Comparison of ENCODE assay signal across 22 mouse cellular contexts in genomic region chr2:77498379-77498778, GRCm38 (mm10).
DNase-seq lines count a peak whose midpoint lies in the region; ATAC-seq and TF ChIP-seq lines count a peak whose summit lies in the region.
"Had no signal": no experiment of that assay in that cellular context is flagged by ENCODE, and none has a peak within 500 bp of the region (broad histone marks: within the 10 kb centered on the region; RNA-seq: fewer than 3 reads in every experiment).

No protein-coding gene starts in this region.

- peak; percentile 67 for DNase-seq in c-Kit-positive CD71-positive TER-119-positive erythroid progenitor cells, embryonic 14.5 days (ENCODE audit: low spot score)
- peak; percentile 48 for DNase-seq in liver
- peak in 2 of 3 experiments; percentile 47 to 66 for DNase-seq in liver, embryonic 14.5 days (ENCODE audit: low read depth in 3 of 3, low spot score in 3 of 3)
- DNase-seq in cerebellum, adult 11 months = no peak
- no peak for DNase-seq in limb, embryonic 10.5 days (ENCODE audit: low spot score)
- no peak for DNase-seq in cerebellum, adult 9-11 months
- DNase-seq: adrenal gland, postnatal 10 days; cerebellum, adult 11-12 months; cerebellum, adult 9-10 months; cerebellum, postnatal 36 days; gastrocnemius, postnatal 36 days; heart, adult 18-20 months; heart, postnatal 14 days had no signal

- no peaks in the 10 kb centered on the region for H3K36me3 ChIP-seq in liver, embryonic 14.5 days (replicated peaks; ENCODE audit: control insufficient read depth, insufficient read depth, low read depth)
- no peaks in the 10 kb centered on the region for H3K36me3 ChIP-seq in limb, embryonic 10.5 days
- H3K36me3 ChIP-seq in midbrain, embryonic 15.5 days (replicated peaks) = no peaks in the 10 kb centered on the region
- H3K36me3 ChIP-seq: embryonic facial prominence, embryonic 10.5 days; forebrain, embryonic 10.5 days; heart, embryonic 15.5 days; hindbrain, embryonic 13.5 days had no signal

- no peak overlapping the region for H3K4me3 ChIP-seq in liver, embryonic 14.5 days (ENCODE audit: insufficient read depth in 1 of 2, low read depth in 2 of 2, low read length in 2 of 2)
- no peak overlapping the region for H3K4me3 ChIP-seq in limb, embryonic 10.5 days
- no peak overlapping the region for H3K4me3 ChIP-seq in midbrain, embryonic 15.5 days
- H3K4me3 ChIP-seq: embryonic facial prominence, embryonic 10.5 days; forebrain, embryonic 10.5 days; heart, embryonic 15.5 days; hindbrain, embryonic 13.5 days had no signal

- H3K4me2 ChIP-seq in liver, embryonic 14.5 days (ENCODE audit: low read depth) = peak overlapping the region; percentile 22; the same call in 1 of the 2 replicates
- no peak overlapping the region for H3K4me2 ChIP-seq in midbrain, embryonic 15.5 days
- H3K4me2 ChIP-seq: heart, embryonic 11.5 days; heart, embryonic 15.5 days; hindbrain, embryonic 13.5 days had no signal

- TF ChIP-seq EP300 in liver, embryonic 14.5 days (IDR thresholded peaks at IDR 0.05; ENCODE audit: low read depth) = peak; percentile 78

- H3K9me3 ChIP-seq in liver, embryonic 14.5 days (ENCODE audit: control insufficient read depth, low read length) = no peaks in the 10 kb centered on the region; the same call in 1 of the 2 replicates
- no peaks in the 10 kb centered on the region for H3K9me3 ChIP-seq in limb, embryonic 10.5 days (replicated peaks)
- H3K9me3 ChIP-seq in midbrain, embryonic 15.5 days = no peaks in the 10 kb centered on the region
- H3K9me3 ChIP-seq: embryonic facial prominence, embryonic 10.5 days; forebrain, embryonic 10.5 days; heart, embryonic 15.5 days; hindbrain, embryonic 13.5 days had no signal

- 31% methylated on average over 4 of the region's 4 CpGs for WGBS in liver, embryonic 14.5 days (ENCODE audit: insufficient replicate concordance)
- 94% methylated on average over 4 of the region's 4 CpGs for WGBS in limb, embryonic 10.5 days
- 85% methylated on average over 4 of the region's 4 CpGs for WGBS in midbrain, embryonic 15.5 days

- no peak for TF ChIP-seq CTCF in liver, embryonic 14.5 days (IDR thresholded peaks at IDR 0.05; ENCODE audit: low read depth)

- no peak overlapping the region; the same call in 1 of the 2 replicates for H3K9ac ChIP-seq in liver, embryonic 14.5 days (replicated peaks)
- no peak overlapping the region for H3K9ac ChIP-seq in midbrain, embryonic 15.5 days
- H3K9ac ChIP-seq: heart, embryonic 15.5 days; hindbrain, embryonic 13.5 days had no signal

- peak overlapping the region; percentile 22 for H3K27ac ChIP-seq in liver, embryonic 14.5 days
- H3K27ac ChIP-seq in limb, embryonic 10.5 days = no peak overlapping the region
- H3K27ac ChIP-seq in midbrain, embryonic 15.5 days = no peak overlapping the region
- H3K27ac ChIP-seq: embryonic facial prominence, embryonic 10.5 days; forebrain, embryonic 10.5 days; heart, embryonic 15.5 days; hindbrain, embryonic 13.5 days; hindbrain, postnatal 0 days had no signal

- ATAC-seq in liver, embryonic 14.5 days (ENCODE audit: insufficient read depth) = peak; percentile 87
- ATAC-seq in megakaryocyte progenitor cell, adult 5-6 weeks (replicated peaks; ENCODE audit: poor library complexity) = peak; percentile 55
- ATAC-seq in midbrain, embryonic 15.5 days (replicated peaks) = no peak
- ATAC-seq: forebrain, embryonic 14.5 days; hindbrain, postnatal 0 days had no signal

- H3K27me3 ChIP-seq in liver, embryonic 14.5 days (ENCODE audit: control insufficient read depth, insufficient read depth, low read length) = no peaks in the 10 kb centered on the region
- no peaks in the 10 kb centered on the region for H3K27me3 ChIP-seq in limb, embryonic 10.5 days (ENCODE audit: low read depth, poor library complexity, severe bottlenecking)
- H3K27me3 ChIP-seq in midbrain, embryonic 15.5 days (replicated peaks) = no peaks in the 10 kb centered on the region
- H3K27me3 ChIP-seq: heart, embryonic 15.5 days; hindbrain, embryonic 13.5 days had no signal

- H3K4me1 ChIP-seq in liver, embryonic 14.5 days (replicated peaks; ENCODE audit: control insufficient read depth in 2 of 2, insufficient read depth in 2 of 2, low read length in 1 of 2) = peaks cover 30 to 31% of the 10 kb centered on the region in 2 experiments
- no peaks in the 10 kb centered on the region for H3K4me1 ChIP-seq in limb, embryonic 10.5 days
- no peaks in the 10 kb centered on the region for H3K4me1 ChIP-seq in midbrain, embryonic 15.5 days
- H3K4me1 ChIP-seq: embryonic facial prominence, embryonic 10.5 days; heart, embryonic 15.5 days; hindbrain, embryonic 13.5 days had no signal

Comparison
In these comparisons a context has a peak if more than half of its experiments do, and no peak if none do; other contexts are left out.
1. DNase-seq: peak in c-Kit-positive CD71-positive TER-119-positive erythroid progenitor cells, embryonic 14.5 days (single experiment), liver (single experiment) and liver, embryonic 14.5 days (2 of 3); none in cerebellum, adult 11 months (single experiment), limb, embryonic 10.5 days (single experiment) and cerebellum, adult 9-11 months (single experiment).